16 mouse cellular contexts compared by ENCODE assay signal in genomic region chr4:83775136-83775535, GRCm38 (mm10).
"Had no signal": no experiment of that assay in that cellular context is flagged by ENCODE, and none has a peak within 500 bp of the region (broad histone marks: within the 10 kb centered on the region; RNA-seq: fewer than 3 reads in every experiment).

No protein-coding gene starts in this region.

- DNase-seq: cerebellum, adult 2 months; cerebellum, adult 8-10 months; cerebellum, adult 9-10 months; cerebellum, adult 9-11 months; cerebellum, postnatal 14 days; cerebellum, postnatal 25 days; cerebellum, postnatal 36 days; embryo, embryonic 11 days; forebrain, postnatal 0 days; gastrocnemius, adult 2 months; gastrocnemius, postnatal 10 days; gastrocnemius, postnatal 14 days; gastrocnemius, postnatal 25 days; gastrocnemius, postnatal 36 days; heart, adult 18-20 months; heart, adult 2 months had no signal
